Mouse (Mus musculus) neutrophil, adult 5-6 weeks (primary cell): Measurements from ENCODE around the gene Ulk2. TPM values are rescaled to one million over a fixed set of nuclear protein-coding genes. Genes with fewer than 3 reads are reported as not detected.

Experiments used
- ATAC-seq: fragments of 151-379, 151-347 bp; 2 replicates; pipeline ENCODE4 v1.8.0; 2017; ENCODE audit warnings: mild to moderate bottlenecking, moderate TSS enrichment; ENCODE audit not compliant: insufficient number of reproducible peaks, poor library complexity, low FRiP score, severe bottlenecking; ENCODE audit errors: extremely low read depth
- total RNA-seq: library from RNA; stranded (forward); fragments of 200-1000 nt; gene quantifications from 2 replicates; pipeline ENCODE4 v1.2.3, GENCODE M21; 2017

Gene Ulk2
- total RNA-seq, 1 experiment from 2014 or later: 47.3 TPM

GRCm38 (mm10) chr11:61774551-61775149 lies 80.2 kb downstream of the Ulk2 start:
- no peak for ATAC-seq

GRCm38 (mm10) chr11:61761584-61762407 lies 93.1 kb downstream of the Ulk2 start, which contains the start of gene Prpsap2:
Prpsap2 (minus strand) TSS chr11:61762088.
- ATAC-seq: peak; percentile 97

GRCm38 (mm10) chr11:61760518-61760917 lies 94.4 kb downstream of the Ulk2 start:
- ATAC-seq: peak; percentile 34; the same call in 1 of the 2 replicates

- ATAC-seq: no peak
These were observed 97.7 kb downstream of the Ulk2 start for GRCm38 (mm10) chr11:61757151-61757550.

- ATAC-seq: peak; percentile 36; the same call in 1 of the 2 replicates
These were observed 103.3 kb downstream of the Ulk2 start for GRCm38 (mm10) chr11:61751612-61752011.

GRCm38 (mm10) chr11:61747161-61747560 lies 107.7 kb downstream of the Ulk2 start:
- no peak for ATAC-seq

- ATAC-seq: no peak
These were observed 109.1 kb downstream of the Ulk2 start for GRCm38 (mm10) chr11:61745781-61746180.

- no peak for ATAC-seq
These were observed 110.4 kb downstream of the Ulk2 start for GRCm38 (mm10) chr11:61744460-61744859.

- no peak for ATAC-seq
These were observed 111.1 kb downstream of the Ulk2 start for GRCm38 (mm10) chr11:61743768-61744167.

GRCm38 (mm10) chr11:61740500-61740899 lies 114.4 kb downstream of the Ulk2 start:
- no peak for ATAC-seq

GRCm38 (mm10) chr11:61737290-61737689 lies 117.6 kb downstream of the Ulk2 start:
- ATAC-seq: no peak

GRCm38 (mm10) chr11:61732672-61733071 lies 122.2 kb downstream of the Ulk2 start:
- no peak for ATAC-seq

- ATAC-seq: no peak
These were observed 126.8 kb downstream of the Ulk2 start for GRCm38 (mm10) chr11:61728037-61728436.

Other genes starting within 250 kb of the Ulk2 start
- 85.2 and 100 TPM in 2 replicates for gene Grap, start 201.8 kb downstream of the Ulk2 start, total RNA-seq
- gene Fam83g, start 171.0 kb downstream of the Ulk2 start, total RNA-seq: 1.1 and 1.7 TPM in 2 replicates
- not detected in 2 replicates for gene Slc5a10, start 134.2 kb downstream of the Ulk2 start, total RNA-seq
- gene Prpsap2, start 93.0 kb downstream of the Ulk2 start, total RNA-seq: 44.6 and 52.4 TPM in 2 replicates
- gene Akap10, start 75.2 kb upstream of the Ulk2 start, total RNA-seq: 53.3 and 56.3 TPM in 2 replicates
- gene Specc1, start 101.7 kb upstream of the Ulk2 start, total RNA-seq: 16.7 and 17.7 TPM in 2 replicates